In genomic region chr2:157308273-157308917, GRCm38 (mm10) we compare ENCODE assay signal across 16 mouse cellular contexts. TPM values are rescaled to one million over a fixed set of nuclear protein-coding genes. Genes with fewer than 3 reads are reported as not detected.
DNase-seq lines count a peak whose midpoint lies in the region; ATAC-seq and TF ChIP-seq lines count a peak whose summit lies in the region.
"Had no signal": no experiment of that assay in that cellular context is flagged by ENCODE, and none has a peak within 500 bp of the region (broad histone marks: within the 10 kb centered on the region; RNA-seq: fewer than 3 reads in every experiment).

No protein-coding gene starts in this region.

- H3K4me2 ChIP-seq in heart, embryonic 14.5 days (ENCODE audit: low read length): no peak overlapping the region
- no peak overlapping the region for H3K4me2 ChIP-seq in lung, embryonic 14.5 days
- no peak overlapping the region for H3K4me2 ChIP-seq in embryonic facial prominence, embryonic 15.5 days (replicated peaks)
- H3K4me2 ChIP-seq: limb, embryonic 15.5 days had no signal

- no peak for TF ChIP-seq CTCF in lung, embryonic 14.5 days (IDR thresholded peaks at IDR 0.05; ENCODE audit: low read depth)

- H3K27me3 ChIP-seq in heart, embryonic 14.5 days (ENCODE audit: control insufficient read depth, insufficient read depth, low read length): no peaks in the 10 kb centered on the region
- no peaks in the 10 kb centered on the region for H3K27me3 ChIP-seq in lung, embryonic 14.5 days (ENCODE audit: insufficient read depth, low read length)
- H3K27me3 ChIP-seq in embryonic facial prominence, embryonic 15.5 days: no peaks in the 10 kb centered on the region
- H3K27me3 ChIP-seq: limb, embryonic 15.5 days had no signal

- ATAC-seq in heart, embryonic 14.5 days (ENCODE audit: insufficient number of reproducible peaks, insufficient read depth, low FRiP score, low read depth): no peak
- ATAC-seq in lung, embryonic 14.5 days (ENCODE audit: insufficient read depth): no peak
- ATAC-seq in embryonic facial prominence, embryonic 15.5 days (ENCODE audit: insufficient number of reproducible peaks, low FRiP score, low TSS enrichment, low read depth): no peak

- H3K9ac ChIP-seq in heart, embryonic 14.5 days (ENCODE audit: low read length): no peak overlapping the region
- no peak overlapping the region for H3K9ac ChIP-seq in lung, embryonic 14.5 days
- no peak overlapping the region for H3K9ac ChIP-seq in embryonic facial prominence, embryonic 15.5 days
- H3K9ac ChIP-seq: limb, embryonic 15.5 days had no signal

- H3K4me3 ChIP-seq in heart, embryonic 14.5 days (ENCODE audit: control insufficient read depth in 1 of 2, insufficient read depth in 1 of 2, low read depth in 1 of 2, low read length in 2 of 2): no peak overlapping the region
- H3K4me3 ChIP-seq in lung, embryonic 14.5 days (ENCODE audit: low read depth, low read length): no peak overlapping the region
- H3K4me3 ChIP-seq in embryonic facial prominence, embryonic 15.5 days (replicated peaks): no peak overlapping the region
- H3K4me3 ChIP-seq: limb, embryonic 15.5 days had no signal

- WGBS in heart, embryonic 14.5 days: 83% methylated on average over 2 of the region's 2 CpGs
- 62% methylated on average over 2 of the region's 2 CpGs for WGBS in lung, embryonic 14.5 days
- WGBS in embryonic facial prominence, embryonic 15.5 days: 80% methylated on average over 2 of the region's 2 CpGs

- no peaks in the 10 kb centered on the region for H3K9me3 ChIP-seq in heart, embryonic 14.5 days (ENCODE audit: control insufficient read depth, low read length)
- H3K9me3 ChIP-seq in lung, embryonic 14.5 days (ENCODE audit: low read depth, low read length): no peaks in the 10 kb centered on the region
- no peaks in the 10 kb centered on the region for H3K9me3 ChIP-seq in embryonic facial prominence, embryonic 15.5 days (replicated peaks)
- H3K9me3 ChIP-seq: limb, embryonic 15.5 days had no signal

- H3K27ac ChIP-seq in heart, embryonic 14.5 days (replicated peaks in 1 of 2; ENCODE audit: control insufficient read depth in 1 of 2, insufficient read depth in 1 of 2, low read depth in 2 of 2, low read length in 2 of 2): peak overlapping the region; percentile 15 to 38; a peak in 3 of 4 replicates
- H3K27ac ChIP-seq in lung, embryonic 14.5 days (ENCODE audit: low read depth): peak overlapping the region; percentile 59
- H3K27ac ChIP-seq in embryonic facial prominence, embryonic 15.5 days (replicated peaks): 0 out of 2 replicates have a peak overlapping the region, but pooled peaks have one; percentile 39

- peaks cover 0 to 17% of the 10 kb centered on the region in 2 experiments; a peak in 1 of 4 replicates for H3K4me1 ChIP-seq in heart, embryonic 14.5 days (ENCODE audit: control insufficient read depth in 2 of 2, insufficient read depth in 2 of 2, low read length in 2 of 2)
- H3K4me1 ChIP-seq in lung, embryonic 14.5 days (ENCODE audit: insufficient read depth): peaks cover 10% of the 10 kb centered on the region
- H3K4me1 ChIP-seq in embryonic facial prominence, embryonic 15.5 days: 0 out of 2 replicates have a peak, but pooled peaks cover 4% of the 10 kb centered on the region

- H3K36me3 ChIP-seq in heart, embryonic 14.5 days (ENCODE audit: control insufficient read depth, insufficient read depth, low read length): peaks cover 96% of the 10 kb centered on the region
- peaks cover 92% of the 10 kb centered on the region for H3K36me3 ChIP-seq in lung, embryonic 14.5 days (ENCODE audit: insufficient read depth)
- H3K36me3 ChIP-seq in embryonic facial prominence, embryonic 15.5 days: peaks cover 81% of the 10 kb centered on the region

- DNase-seq in heart, adult 8-10 months (ENCODE audit: low spot score): no peak
- no peak for DNase-seq in lung, embryonic 14.5 days
- no peak for DNase-seq in lung, postnatal 4 days
- peak; percentile 48 for DNase-seq in MN1 (ENCODE audit: low spot score)
- DNase-seq in cerebellum, postnatal 10 days: no peak
- no peak for DNase-seq in kidney, postnatal 10 days
- DNase-seq: adrenal gland, postnatal 14 days; thymus, postnatal 25 days had no signal

RNA-seq across cellular contexts. Expression of gene Mroh8, which starts 29.0 kb away (rescaled TPM):
- polyA plus RNA-seq in heart, embryonic 14.5 days (2014; fragmentation: Nextera tagmentation; extraction: Ambion mirVana): 0.43 and 0.46 TPM in 2 replicates
- under 1 TPM; 0.13 to 0.49 (median 0.23) TPM for total RNA-seq in heart, adult 8-10 months (2022)
- polyA plus RNA-seq in lung, embryonic 14.5 days (2014; fragmentation: Nextera tagmentation; extraction: Ambion mirVana): 0.43 and 0.50 TPM in 2 replicates
- 0.69 and 0.77 TPM in 2 replicates for polyA plus RNA-seq in embryonic facial prominence, embryonic 15.5 days (2015; fragmentation: Nextera tagmentation; extraction: Ambion mirVana)
- total RNA-seq: adrenal gland, postnatal 14 days; heart, postnatal 25 days had no signal

RNA-seq across cellular contexts. Expression of gene Rpn2, which starts 29.6 kb away (rescaled TPM):
- 165 and 176 TPM in 2 replicates for polyA plus RNA-seq in heart, embryonic 14.5 days (2014; fragmentation: Nextera tagmentation; extraction: Ambion mirVana)
- 100 to 1,000 TPM in 2 of 4 experiments, 10 to 100 TPM in 2; 99.4 to 106 (median 101) TPM for total RNA-seq in heart, adult 8-10 months (2022)
- polyA plus RNA-seq in lung, embryonic 14.5 days (2014; fragmentation: Nextera tagmentation; extraction: Ambion mirVana): 355 and 359 TPM in 2 replicates
- 303 and 311 TPM in 2 replicates for polyA plus RNA-seq in embryonic facial prominence, embryonic 15.5 days (2015; fragmentation: Nextera tagmentation; extraction: Ambion mirVana)

RNA-seq across cellular contexts. Expression of gene Ghrh, which starts 38.9 kb away (rescaled TPM):
- not detected in 2 replicates for polyA plus RNA-seq in heart, embryonic 14.5 days (2014; fragmentation: Nextera tagmentation; extraction: Ambion mirVana)
- not detected for total RNA-seq in heart, adult 8-10 months (2022)
- not detected in 2 replicates for polyA plus RNA-seq in lung, embryonic 14.5 days (2014; fragmentation: Nextera tagmentation; extraction: Ambion mirVana)
- polyA plus RNA-seq in embryonic facial prominence, embryonic 15.5 days (2015; fragmentation: Nextera tagmentation; extraction: Ambion mirVana): not detected in 2 replicates
- total RNA-seq: adrenal gland, postnatal 14 days; gastrocnemius, postnatal 14 days; heart, postnatal 25 days; layer of hippocampus, adult 18-20 months; MEL had no signal
- polyA plus RNA-seq: kidney, embryonic 14.5 days; limb, embryonic 15.5 days had no signal

RNA-seq across cellular contexts. Expression of gene Manbal, which starts 59.0 kb away (rescaled TPM):
- polyA plus RNA-seq in heart, embryonic 14.5 days (2014; fragmentation: Nextera tagmentation; extraction: Ambion mirVana): 30.4 and 36.3 TPM in 2 replicates
- 10 to 100 TPM; 19.6 to 24.3 (median 22.9) TPM for total RNA-seq in heart, adult 8-10 months (2022)
- 38.7 and 42.6 TPM in 2 replicates for polyA plus RNA-seq in lung, embryonic 14.5 days (2014; fragmentation: Nextera tagmentation; extraction: Ambion mirVana)
- polyA plus RNA-seq in embryonic facial prominence, embryonic 15.5 days (2015; fragmentation: Nextera tagmentation; extraction: Ambion mirVana): 89.8 and 92.3 TPM in 2 replicates
